Mouse (Mus musculus) testis, adult 2 months (tissue): ENCODE measurements around the gene Erp44.

Experiments
- CTCF ChIP-seq: fragments of 200-500 bp; IDR thresholded peaks from 2 replicates; pipeline ENCODE4 v1.5.1; 2012; ENCODE audit warnings: low read depth, mild to moderate bottlenecking, inconsistent platforms, low read length, moderate library complexity; ENCODE audit not compliant: control insufficient read depth, insufficient read depth, insufficient replicate concordance
- POLR2A ChIP-seq: fragments of 200-500 bp; IDR thresholded peaks from 2 replicates; pipeline ENCODE4 v1.6.1; 2012; ENCODE audit warnings: low read depth, mild to moderate bottlenecking, inconsistent platforms, low read length, moderate library complexity; ENCODE audit not compliant: control insufficient read depth

DNA sequence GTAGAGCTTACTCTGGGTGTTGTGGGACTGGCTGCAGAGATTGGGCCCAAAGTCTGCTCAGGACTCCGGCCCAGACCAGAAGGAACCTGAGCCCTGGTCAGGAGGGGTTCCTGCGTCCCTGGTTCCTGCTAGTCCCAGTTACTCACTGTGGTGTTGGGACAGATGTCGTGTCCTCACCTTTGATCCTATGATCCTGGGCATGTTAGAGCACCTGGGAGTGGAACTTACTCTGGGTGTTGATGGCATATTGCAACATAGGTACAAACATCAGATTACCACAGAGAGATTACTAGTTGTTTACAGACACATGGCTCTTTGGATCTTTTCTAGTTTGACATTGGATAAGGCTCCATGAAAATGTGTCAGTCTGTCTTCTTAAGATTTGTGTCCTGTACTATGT lies 35.5 kb upstream of the Erp44 start:
- TF ChIP-seq CTCF (no peak), POLR2A (no peak)
